Mouse (Mus musculus) hematopoietic multipotent progenitor cell, adult 10-12 weeks (in vitro differentiated cells): ENCODE data around the gene Olfr1032. TPM values are rescaled to one million over a fixed set of nuclear protein-coding genes. Genes with fewer than 3 reads are reported as not detected.

Experiments
- polyA plus RNA-seq: library from polyadenylated mRNA; stranded (reverse); fragments of >175 nt; gene quantifications from 2 replicates; pipeline ENCODE4 v1.2.3, GENCODE M21; 2012; ENCODE audit warnings: low replicate concordance

Gene Olfr1032
- polyA plus RNA-seq: not detected in 2 replicates

GRCm38 (mm10) chr2:86005240-86005639, at the start of gene Olfr1032:
TSS of gene Olfr1032 (plus strand) at chr2:86005540.

GRCm38 (mm10) chr2:85973595-85973994, 31.7 kb upstream of the Olfr1032 start, which contains the start of gene Olfr1029:
TSS of gene Olfr1029 (plus strand) at chr2:85973895.

GRCm38 (mm10) chr2:85978976-85979375, 26.4 kb upstream of the Olfr1032 start, which contains the start of gene Olfr1030:
TSS of gene Olfr1030 (plus strand) at chr2:85979276.

DNA sequence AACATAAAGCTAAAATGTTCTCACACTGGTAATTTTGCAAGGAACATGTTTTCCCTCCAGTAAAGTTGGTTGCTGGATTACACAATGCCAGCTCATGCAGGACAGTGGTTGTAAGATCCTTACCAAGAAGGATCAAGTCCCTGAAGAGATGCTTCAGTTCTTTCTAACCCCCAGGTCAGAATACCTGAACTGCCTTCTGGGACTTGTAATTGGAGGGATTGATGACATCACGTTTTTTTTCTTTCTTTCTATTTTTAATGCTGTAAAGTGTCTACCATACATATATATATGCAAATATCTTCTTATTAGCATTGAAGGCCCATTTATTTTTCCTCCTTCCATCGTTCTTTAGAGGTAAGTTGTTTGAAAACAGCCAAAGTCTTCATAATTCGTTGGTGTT, 15.3 kb upstream of the Olfr1032 start, which contains the start of gene Olfr1031:
Olfr1031 (plus strand) TSS at position 301 of the 400 bp plus-strand sequence.

GRCm38 (mm10) chr2:86020406-86020805, 15.1 kb downstream of the Olfr1032 start, which contains the start of gene Olfr1033:
TSS of gene Olfr1033 (plus strand) at chr2:86020633.

GRCm38 (mm10) chr2:86045561-86045960, 40.2 kb downstream of the Olfr1032 start, which contains the start of gene Olfr1034:
TSS of gene Olfr1034 (plus strand) at chr2:86045861.

Other genes starting within 250 kb of the Olfr1032 start
- not detected in 2 replicates for gene Olfr1012, start 242.8 kb upstream of the Olfr1032 start, polyA plus RNA-seq
- gene Olfr1013, start 238.4 kb upstream of the Olfr1032 start, polyA plus RNA-seq: not detected in 2 replicates
- not detected in 2 replicates for gene Olfr1014, start 232.8 kb upstream of the Olfr1032 start, polyA plus RNA-seq
- gene Olfr1015, start 223.5 kb upstream of the Olfr1032 start, polyA plus RNA-seq: not detected in 2 replicates
- not detected in 2 replicates for gene Olfr1016, start 203.0 kb upstream of the Olfr1032 start, polyA plus RNA-seq
- not detected in 2 replicates for gene Olfr1018, start 187.1 kb upstream of the Olfr1032 start, polyA plus RNA-seq
- gene Olfr1019, start 160.1 kb upstream of the Olfr1032 start, polyA plus RNA-seq: not detected in 2 replicates
- not detected in 2 replicates for gene Olfr1020, start 158.5 kb upstream of the Olfr1032 start, polyA plus RNA-seq
- gene Olfr1022, start 136.9 kb upstream of the Olfr1032 start, polyA plus RNA-seq: not detected in 2 replicates
- gene Olfr1023, start 119.9 kb upstream of the Olfr1032 start, polyA plus RNA-seq: not detected in 2 replicates
- gene Olfr1024, start 100.5 kb upstream of the Olfr1032 start, polyA plus RNA-seq: not detected in 2 replicates
- not detected in 2 replicates for gene Olfr1025-ps1, start 90.3 kb upstream of the Olfr1032 start, polyA plus RNA-seq
- not detected in 2 replicates for gene Olfr1026, start 84.0 kb upstream of the Olfr1032 start, polyA plus RNA-seq
- not detected in 2 replicates for gene Olfr1028, start 55.1 kb upstream of the Olfr1032 start, polyA plus RNA-seq
- gene Olfr1029, start 31.6 kb upstream of the Olfr1032 start, polyA plus RNA-seq: not detected in 2 replicates
- not detected in 2 replicates for gene Olfr1030, start 26.3 kb upstream of the Olfr1032 start, polyA plus RNA-seq
- gene Olfr1031, start 15.2 kb upstream of the Olfr1032 start, polyA plus RNA-seq: not detected in 2 replicates
- gene Olfr1033, start 15.1 kb downstream of the Olfr1032 start, polyA plus RNA-seq: not detected in 2 replicates
- not detected in 2 replicates for gene Olfr1034, start 40.3 kb downstream of the Olfr1032 start, polyA plus RNA-seq
- gene Olfr1036, start 68.5 kb downstream of the Olfr1032 start, polyA plus RNA-seq: not detected in 2 replicates
- not detected in 2 replicates for gene Olfr1037, start 81.8 kb downstream of the Olfr1032 start, polyA plus RNA-seq
- not detected in 2 replicates for gene Olfr1039, start 130.4 kb downstream of the Olfr1032 start, polyA plus RNA-seq
- not detected in 2 replicates for gene Olfr1040, start 141.2 kb downstream of the Olfr1032 start, polyA plus RNA-seq
- not detected in 2 replicates for gene Olfr1042, start 156.3 kb downstream of the Olfr1032 start, polyA plus RNA-seq
- gene Olfr1043, start 162.0 kb downstream of the Olfr1032 start, polyA plus RNA-seq: not detected in 2 replicates
- gene Olfr1044, start 172.3 kb downstream of the Olfr1032 start, polyA plus RNA-seq: 0.09 TPM in 1 of 2 replicates, not detected in the other
- gene Olfr52, start 180.1 kb downstream of the Olfr1032 start, polyA plus RNA-seq: not detected in 2 replicates
- gene Olfr1045, start 197.5 kb downstream of the Olfr1032 start, polyA plus RNA-seq: not detected in 2 replicates
- not detected in 2 replicates for gene Olfr1046, start 213.8 kb downstream of the Olfr1032 start, polyA plus RNA-seq
- not detected in 2 replicates for gene Olfr1047, start 225.9 kb downstream of the Olfr1032 start, polyA plus RNA-seq
- gene Olfr1048, start 234.7 kb downstream of the Olfr1032 start, polyA plus RNA-seq: not detected in 2 replicates